Mouse (Mus musculus) adipocyte (in vitro differentiated cells): ENCODE measurements around the gene Cyp2d10.
A peak's percentile ranks its signal among the peaks of the same experiment; 100 is the strongest.

Source experiments
- DNase-seq: peaks from one replicate; pipeline ENCODE4 v3.0.0-alpha.2; 2016; ENCODE audit warnings: low spot score

Cyp2d10 gene

DNA sequence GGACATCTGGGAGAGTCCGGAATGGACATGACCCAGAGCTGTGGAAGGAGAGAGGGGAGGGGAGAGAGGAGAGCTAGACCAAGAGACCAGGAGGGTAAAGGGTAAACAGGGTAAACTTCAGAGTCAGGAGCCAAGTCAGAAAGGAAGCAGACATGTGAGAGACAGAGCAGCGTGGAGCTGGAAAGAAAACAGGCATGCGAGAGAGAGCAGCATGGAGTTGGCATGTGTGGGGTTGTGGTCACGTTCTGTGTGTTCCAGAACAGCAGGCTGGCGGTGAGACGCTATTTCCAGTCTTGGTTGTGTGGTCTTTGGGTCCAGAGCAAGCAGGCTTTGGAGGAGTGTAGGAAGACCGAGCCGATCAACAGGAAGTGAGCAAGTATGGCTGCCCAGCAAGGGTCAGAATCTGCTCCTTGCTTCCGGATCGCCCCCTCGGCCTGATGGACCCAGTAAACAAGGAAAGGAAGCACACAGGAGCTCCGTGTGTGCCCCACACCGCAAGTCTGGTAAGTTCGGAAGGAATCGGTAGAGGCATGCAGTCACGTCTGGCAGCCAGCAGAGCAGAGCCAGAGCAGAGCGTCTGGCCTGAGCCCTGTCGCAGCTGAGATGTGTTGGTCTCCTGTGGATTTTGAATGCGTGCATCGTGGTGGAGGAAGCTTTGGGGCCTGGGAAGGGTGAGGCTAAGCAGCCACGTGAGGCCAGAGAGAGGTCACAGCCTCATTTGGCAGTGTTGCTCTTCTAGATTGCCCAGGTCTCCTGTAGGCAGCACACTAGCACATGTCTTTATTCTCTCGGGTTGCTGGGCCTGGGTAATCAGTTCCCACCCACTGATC, 48.3 kb downstream of the Cyp2d10 start:
- peak; percentile 66 for DNase-seq

DNA sequence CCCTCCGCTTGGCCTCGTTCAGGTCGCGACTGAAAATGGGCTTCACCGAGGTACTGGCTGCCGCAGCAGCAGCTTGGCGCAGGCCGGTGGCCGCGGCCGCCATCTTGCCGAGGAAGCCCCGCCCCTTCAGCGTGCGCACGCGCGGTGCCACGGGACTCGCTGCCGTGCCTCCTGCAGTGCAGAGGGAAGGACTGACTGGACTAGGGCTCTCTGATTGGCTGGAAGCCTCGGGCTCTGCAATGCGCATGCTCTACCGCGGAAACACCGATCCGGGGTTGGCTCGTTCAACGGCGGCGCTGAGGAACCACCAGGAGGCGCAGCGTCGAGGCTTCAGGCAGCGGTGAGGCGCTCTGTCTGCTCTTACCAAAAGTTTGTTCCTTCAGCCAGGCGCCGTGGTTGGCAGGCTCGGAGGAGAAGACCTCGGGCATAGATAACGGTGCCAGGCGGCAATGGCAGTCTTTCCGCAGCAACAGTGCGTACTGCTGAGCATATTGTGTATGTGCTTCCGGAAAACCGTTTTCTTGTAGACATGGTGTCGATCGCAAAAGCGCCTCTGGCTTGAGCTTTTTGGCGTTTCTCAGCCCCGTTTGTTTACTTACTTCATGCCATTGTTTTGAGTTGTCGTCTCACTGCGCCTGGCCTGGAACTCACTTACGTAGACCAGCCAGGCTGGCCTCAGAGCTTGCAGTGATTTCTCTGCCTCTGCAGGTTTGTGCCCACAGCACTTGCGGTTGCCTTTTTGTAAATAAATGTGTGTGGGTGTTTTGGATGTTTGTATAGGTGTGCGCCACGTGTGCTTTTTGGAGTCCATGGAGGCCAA, 52.7 kb downstream of the Cyp2d10 start, which contains the start of gene Ndufa6:
Ndufa6 (minus strand) TSS at position 197 of the 820 bp plus-strand sequence.
- peak; percentile 98 for DNase-seq

DNA sequence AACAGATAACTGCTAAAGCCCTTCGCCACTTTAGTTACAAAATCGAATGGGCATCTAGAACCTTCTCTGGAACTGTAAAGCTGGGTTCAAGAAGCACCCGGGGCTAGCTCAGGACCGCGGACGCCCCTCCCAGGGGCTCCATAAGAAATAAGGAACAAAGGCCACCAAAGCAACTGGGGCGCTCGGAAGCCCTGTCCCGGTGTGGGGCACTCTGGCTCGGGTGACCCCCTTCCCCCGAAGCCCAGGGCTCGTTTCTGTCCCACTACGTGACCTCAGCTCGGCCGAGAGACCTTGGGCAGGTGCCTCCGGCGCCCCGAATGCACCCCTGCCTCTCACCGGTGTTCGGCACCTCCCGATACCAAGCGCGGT, 53.3 kb downstream of the Cyp2d10 start:
- peak; percentile 33 for DNase-seq

DNA sequence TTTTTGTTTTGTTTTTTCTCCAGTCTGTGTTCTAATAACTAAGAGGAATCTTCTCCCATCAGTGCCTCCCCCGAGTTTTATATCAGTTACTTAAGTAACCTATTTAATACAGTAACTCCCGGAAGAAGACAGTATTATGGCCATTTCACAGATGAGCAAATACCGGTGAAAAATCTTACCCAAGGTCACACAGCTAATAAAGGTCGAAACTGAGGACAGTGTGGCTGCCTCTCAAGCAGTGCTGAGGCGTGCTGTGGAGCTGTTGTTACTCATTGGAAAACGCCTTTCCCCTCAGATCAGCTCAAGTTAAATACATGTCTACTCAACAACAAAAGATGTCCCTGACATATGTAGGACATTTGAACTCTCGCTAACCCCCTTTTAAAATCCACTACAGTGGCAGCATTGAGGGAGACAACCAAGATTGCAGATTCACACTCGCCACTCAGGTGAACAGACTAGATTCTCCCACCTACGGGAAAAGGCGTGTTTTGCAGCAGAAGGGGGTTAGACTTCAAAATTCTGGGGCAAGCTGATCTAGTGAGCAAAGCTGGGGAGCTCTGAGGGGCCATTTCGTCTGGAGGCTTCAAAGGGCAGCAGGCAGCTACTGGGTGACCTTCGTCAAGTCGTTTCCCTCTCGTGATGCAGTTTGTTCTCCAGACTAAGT, 53.8 kb downstream of the Cyp2d10 start:
- no peak for DNase-seq
